Mouse (Mus musculus) CH12.LX (cell line): ENCODE data around the gene Gys2. TPM values are rescaled to one million over a fixed set of nuclear protein-coding genes. Genes with fewer than 3 reads are reported as not detected.

Source experiments
- DNase-seq: peaks from one replicate; pipeline ENCODE4 v3.0.0-alpha.2; 2013; ENCODE audit errors: extremely low read depth
- H3K27ac ChIP-seq: 2 replicates; pipeline ENCODE4 v1.5.1; 2012; ENCODE audit warnings: low read depth, mild to moderate bottlenecking, control low read depth, moderate library complexity; ENCODE audit not compliant: insufficient read depth
- H3K27me3 ChIP-seq: replicated peaks from 2 replicates; pipeline ENCODE3; 2012; ENCODE audit warnings: inconsistent platforms
- H3K36me3 ChIP-seq, 2 experiments: replicated peaks in 1 of 2; 2 replicates each; pipeline versions ENCODE3 to v1.6.1; 2012; ENCODE audit warnings: inconsistent platforms in 1 of 2, low read length in 1 of 2, mild to moderate bottlenecking in 1 of 2, mixed read lengths in 1 of 2, moderate library complexity in 1 of 2; ENCODE audit not compliant: control insufficient read depth in 1 of 2, insufficient read depth in 1 of 2
- H3K4me1 ChIP-seq, 2 experiments: 2 replicates each; pipeline ENCODE4 v1.6.1; 2012; ENCODE audit warnings: inconsistent platforms in 1 of 2, moderate library complexity in 1 of 2; ENCODE audit not compliant: insufficient read depth in 2 of 2, control insufficient read depth in 1 of 2
- H3K4me2 ChIP-seq: 2 replicates; pipeline ENCODE4 v1.6.1; 2012; ENCODE audit warnings: low read depth, mild to moderate bottlenecking, control low read depth; ENCODE audit not compliant: poor library complexity, insufficient read depth, severe bottlenecking
- H3K4me3 ChIP-seq, 3 experiments: fragments of 150-350 bp in 1 of 3; sonication (generic) in 1 of 3; replicated peaks in 1 of 3; 2 replicates each; pipeline versions ENCODE3 to v1.5.1; 2011 to 2012; ENCODE audit warnings: low read depth in 2 of 3, low read length in 2 of 3, mild to moderate bottlenecking in 2 of 3, moderate library complexity in 2 of 3, control low read depth in 1 of 3, improper control_type of control experiment in 1 of 3, inconsistent platforms in 1 of 3, mixed read lengths in 1 of 3; ENCODE audit not compliant: poor library complexity in 1 of 3
- H3K79me2 ChIP-seq: replicated peaks from 2 replicates; pipeline ENCODE4 v1.6.1; 2012; ENCODE audit warnings: mild to moderate bottlenecking, moderate library complexity; ENCODE audit not compliant: control insufficient read depth, poor library complexity, insufficient read depth, severe bottlenecking; ENCODE audit errors: extremely low read depth
- H3K9ac ChIP-seq: 2 replicates; pipeline ENCODE4 v1.6.1; 2012; ENCODE audit warnings: low read depth, mild to moderate bottlenecking, control low read depth, moderate library complexity; ENCODE audit not compliant: insufficient read depth
- H3K9me3 ChIP-seq: replicated peaks from 2 replicates; pipeline ENCODE3; 2012; ENCODE audit warnings: low read length, inconsistent platforms, mixed read lengths
- BHLHE40 ChIP-seq: IDR thresholded peaks from 2 replicates; pipeline ENCODE4 v1.6.1; 2011; ENCODE audit warnings: mild to moderate bottlenecking, low read depth, low read length, improper control_type of control experiment
- CHD1 ChIP-seq: IDR thresholded peaks from 2 replicates; pipeline ENCODE4 v1.6.1; 2012; ENCODE audit warnings: low read depth, low read length, improper control_type of control experiment, inconsistent platforms
- E2F4 ChIP-seq: IDR thresholded peaks from 2 replicates; pipeline ENCODE4 v1.6.1; 2011; ENCODE audit warnings: low read depth, low read length, improper control_type of control experiment; ENCODE audit not compliant: insufficient replicate concordance
- EP300 ChIP-seq: IDR thresholded peaks from 2 replicates; pipeline ENCODE4 v1.6.1; 2011; ENCODE audit warnings: low read length, improper control_type of control experiment
- ETS1 ChIP-seq: conservative IDR thresholded peaks from 2 replicates; pipeline ENCODE4 v1.6.1; 2012; ENCODE audit warnings: low read depth, mild to moderate bottlenecking, inconsistent platforms, low read length, improper control_type of control experiment, moderate library complexity
- GABPA ChIP-seq: IDR thresholded peaks from 2 replicates; pipeline ENCODE4 v1.6.1; 2012; ENCODE audit warnings: low read depth, low read length, improper control_type of control experiment, inconsistent platforms; ENCODE audit not compliant: insufficient replicate concordance
- HCFC1 ChIP-seq: IDR thresholded peaks from 2 replicates; pipeline ENCODE4 v1.6.1; 2012; ENCODE audit warnings: low read depth, mild to moderate bottlenecking, inconsistent platforms, low read length, improper control_type of control experiment
- IRF4 ChIP-seq: IDR thresholded peaks from 2 replicates; pipeline ENCODE4 v1.6.1; 2014; ENCODE audit warnings: low read depth, mild to moderate bottlenecking, inconsistent platforms, low read length, improper control_type of control experiment
- JUN ChIP-seq: IDR thresholded peaks from 2 replicates; pipeline ENCODE4 v1.6.1; 2011; ENCODE audit warnings: low read depth, mild to moderate bottlenecking, low read length, improper control_type of control experiment, moderate library complexity; ENCODE audit not compliant: insufficient read depth
- JUND ChIP-seq: conservative IDR thresholded peaks from 2 replicates; pipeline ENCODE4 v1.6.1; 2011; ENCODE audit warnings: low read depth, low read length, improper control_type of control experiment
- KAT2A ChIP-seq: IDR thresholded peaks from 2 replicates; pipeline ENCODE4 v1.6.1; 2012; ENCODE audit warnings: low read length, improper control_type of control experiment, inconsistent platforms; ENCODE audit not compliant: insufficient replicate concordance
- MAFK ChIP-seq: IDR thresholded peaks from 2 replicates; pipeline ENCODE4 v1.6.1; 2011; ENCODE audit warnings: low read length, improper control_type of control experiment; ENCODE audit not compliant: insufficient replicate concordance
- MAX ChIP-seq: IDR thresholded peaks from 2 replicates; pipeline ENCODE4 v1.6.1; 2011; ENCODE audit warnings: low read length, improper control_type of control experiment
- MAZ ChIP-seq: IDR thresholded peaks from 2 replicates; pipeline ENCODE4 v1.6.1; 2012; ENCODE audit warnings: low read depth, mild to moderate bottlenecking, inconsistent platforms, low read length, improper control_type of control experiment, moderate library complexity
- POLR2AphosphoS2 ChIP-seq: IDR thresholded peaks from 2 replicates; pipeline ENCODE4 v1.6.1; 2011; ENCODE audit warnings: low read depth, low read length, improper control_type of control experiment
- RAD21 ChIP-seq: IDR thresholded peaks from 2 replicates; pipeline ENCODE4 v1.6.1; 2011; ENCODE audit warnings: low read depth, mild to moderate bottlenecking, low read length, improper control_type of control experiment, moderate library complexity
- SIN3A ChIP-seq: IDR thresholded peaks from 2 replicates; pipeline ENCODE4 v1.6.1; 2012; ENCODE audit warnings: low read length, improper control_type of control experiment, inconsistent platforms
- SMC3 ChIP-seq: IDR thresholded peaks from 2 replicates; pipeline ENCODE4 v1.6.1; 2011; ENCODE audit warnings: low read depth, low read length, improper control_type of control experiment
- TCF12 ChIP-seq: IDR thresholded peaks from 2 replicates; pipeline ENCODE4 v1.6.1; 2014; ENCODE audit warnings: low read depth, mild to moderate bottlenecking, inconsistent platforms, low read length, improper control_type of control experiment
- UBTF ChIP-seq: IDR thresholded peaks from 2 replicates; pipeline ENCODE4 v1.6.1; 2012; ENCODE audit warnings: low read depth, mild to moderate bottlenecking, inconsistent platforms, low read length, improper control_type of control experiment, moderate library complexity
- USF2 ChIP-seq: conservative IDR thresholded peaks from 2 replicates; pipeline ENCODE4 v1.6.1; 2011; ENCODE audit warnings: low read depth, low read length, improper control_type of control experiment
- ZC3H11A ChIP-seq: IDR thresholded peaks from 2 replicates; pipeline ENCODE4 v1.6.1; 2012; ENCODE audit warnings: low read depth, mild to moderate bottlenecking, inconsistent platforms, low read length, improper control_type of control experiment
- ZKSCAN1 ChIP-seq: IDR thresholded peaks from 2 replicates; pipeline ENCODE4 v1.6.1; 2012; ENCODE audit warnings: low read depth, inconsistent platforms, low read length, improper control_type of control experiment, borderline replicate concordance
- dilution Hi-C: fragments of 300-500 bp; cut with MboI; formaldehyde crosslinking; loops from 2 replicates; pipeline ENCODE4 v1.14.3; 2020; ENCODE audit warnings: low sequenced_read_pairs; ENCODE audit not compliant: extremely low pct_unique_long_range_greater_than_20kb, extremely low pct_ligation_motif_present
- in situ Hi-C: fragments of 300-500 bp; cut with MboI; formaldehyde crosslinking; loops from 3 replicates; pipeline ENCODE4 v1.14.3; 2019; ENCODE audit warnings: low sequenced_read_pairs, low pct_ligation_motif_present, low pct_unique_long_range_greater_than_20kb, mixed read lengths
- polyA plus RNA-seq: library from polyadenylated mRNA; unstranded; fragments of >175 nt; gene quantifications from 2 replicates; pipeline ENCODE4 v1.2.1, GENCODE M21; 2012; ENCODE audit warnings: low read depth; ENCODE audit not compliant: insufficient read length
- total RNA-seq, 2 experiments: library from RNA; depleted of rRNA; stranded (reverse); fragments of 300-350 nt in 1 of 2; fragments of >200 nt in 1 of 2; gene quantifications; 2 replicates each; pipeline ENCODE4 v1.2.3; 2012 to 2014

The Gys2 gene
- total and polyA plus RNA-seq, 3 experiments = not detected

GRCm38 (mm10) chr6:142411140-142411539 is 61.8 kb downstream of the Gys2 start:
- no peak overlapping the region for H3K9ac ChIP-seq
- DNase-seq = no peak
- dilution Hi-C loops = no loop called here

GRCm38 (mm10) chr6:142395756-142396155 is 77.2 kb downstream of the Gys2 start:
- peaks cover 34% of the 10 kb centered on the region for H3K79me2 ChIP-seq
- H3K27ac ChIP-seq = no peak overlapping the region
- H3K4me1 ChIP-seq = peaks cover 2 to 12% of the 10 kb centered on the region in 2 experiments
- no peak overlapping the region for H3K9ac ChIP-seq
- H3K9me3 ChIP-seq = no peaks in the 10 kb centered on the region
- no peak overlapping the region for H3K4me2 ChIP-seq
- TF ChIP-seq JUN (no peak), SMC3 (no peak), UBTF (no peak), ZC3H11A (no peak), MAX (no peak), USF2 (no peak), MAFK (no peak), RAD21 (no peak), GABPA (no peak)
- TF ChIP-seq, all 38 proteins: peak for 0
- no peak for DNase-seq
- dilution Hi-C loops (no loop called here), in situ Hi-C loops (no loop called here)
- Histone ChIP-seq H3K4me3 (no peak overlapping the region), H3K36me3 (peaks cover 45 to 61% of the 10 kb centered on the region in 2 experiments), H3K27me3 (no peaks in the 10 kb centered on the region)

More at GRCm38 (mm10) chr6:142411140-142411539, 61.8 kb downstream of the Gys2 start:
- Histone ChIP-seq H3K9me3 (no peaks in the 10 kb centered on the region), H3K79me2 (no peaks in the 10 kb centered on the region), H3K4me3 (no peak overlapping the region), H3K27ac (no peak overlapping the region), H3K36me3 (no peaks in the 10 kb centered on the region), H3K4me1 (no peaks in the 10 kb centered on the region), H3K4me2 (no peak overlapping the region), H3K27me3 (no peaks in the 10 kb centered on the region)
- no peak for TF ChIP-seq POLR2AphosphoS2
- TF ChIP-seq MAX = no peak
- TF ChIP-seq UBTF = no peak
- TF ChIP-seq MAFK = no peak
- TF ChIP-seq ZC3H11A = no peak
- TF ChIP-seq E2F4 = no peak
- no peak for TF ChIP-seq SIN3A
- no peak for TF ChIP-seq IRF4
- no peak for TF ChIP-seq CHD1
- TF ChIP-seq JUND = no peak
- no peak for TF ChIP-seq TCF12
- no peak for TF ChIP-seq HCFC1
- TF ChIP-seq ETS1 = no peak
- TF ChIP-seq ZKSCAN1 = no peak
- no peak for TF ChIP-seq EP300
- TF ChIP-seq MAZ = no peak
- no peak for TF ChIP-seq BHLHE40
- TF ChIP-seq KAT2A = no peak
- in situ Hi-C loops = no loop called here
